Mouse (Mus musculus): ENCODE measurements around the gene Wnt7a. TPM values are rescaled to one million over a fixed set of nuclear protein-coding genes. Genes with fewer than 3 reads are reported as not detected.

Wnt7a gene
- polyA plus RNA-seq (2021) = 10.4 TPM

GRCm38 (mm10) chr6:91410961-91411368, at the start of gene Wnt7a:
TSS of gene Wnt7a (minus strand) at chr6:91411363.
- peak; percentile 12 for ATAC-seq
- POLR2A ChIA-PET = interaction anchor here (1.0 to 1.7 kb wide), 2 partner anchors 29 to 32 kb away, joined by 3 to 6 read pairs; no protein-coding TSS in a partner anchor
- CTCF ChIA-PET = interaction anchor here (0.8 to 7.1 kb wide), 5 partner anchors 78 to 132 kb away, joined by 3 to 81 read pairs (median 4); no protein-coding TSS in a partner anchor
- H3K27me3 ChIP-seq = no peaks in the 10 kb centered on the region
- DNase-seq (ENCODE audit: low read depth, low spot score) = no peak
- in situ Hi-C loops (cut with MboI; ENCODE audit: low pct_unique_long_range_greater_than_20kb) = loop anchor here (5.0 kb wide), 2 partner anchors 124 to 254 kb away; partner anchors contain the start of gene Hdac11
- no peak for TF ChIP-seq CTCF (IDR thresholded peaks at IDR 0.05)

- in situ Hi-C loops (cut with MboI; ENCODE audit: low pct_unique_long_range_greater_than_20kb) = no loop called here
- ChIA-PET POLR2A (interaction anchor here (0.6 to 1.0 kb wide), 2 partner anchors 12 to 13 kb away, joined by 3 read pairs; no protein-coding TSS in a partner anchor), CTCF (interaction anchor here (1.5 to 1.9 kb wide), 2 partner anchors 12 to 50 kb away, joined by 5 to 8 read pairs; no protein-coding TSS in a partner anchor)
- TF ChIP-seq CTCF (IDR thresholded peaks at IDR 0.05) = peak; percentile 37
- ATAC-seq (no peak), DNase-seq (ENCODE audit: low read depth, low spot score) (no peak)
- H3K27me3 ChIP-seq = no peaks in the 10 kb centered on the region
Measured at GRCm38 (mm10) chr6:91459471-91459870, 48.3 kb upstream of the Wnt7a start.

DNA sequence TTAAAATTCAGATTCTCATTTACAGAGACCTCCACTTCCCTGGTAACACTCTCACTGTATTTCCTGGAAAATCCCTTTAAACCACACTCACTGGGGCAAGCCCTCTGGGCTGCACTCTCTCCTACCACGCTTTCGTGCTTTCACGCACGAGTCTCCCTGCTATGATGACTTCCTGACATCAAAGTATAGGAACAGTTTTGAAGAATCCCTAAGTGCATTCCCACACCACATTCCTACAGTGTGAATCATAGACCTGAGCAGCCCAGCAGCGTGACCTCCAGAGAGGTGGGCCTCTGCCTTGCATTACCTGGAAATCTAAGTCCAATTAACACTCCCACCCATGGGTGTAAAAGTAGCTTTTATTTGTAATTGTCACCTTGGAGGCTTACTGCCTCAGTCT, 43.4 kb upstream of the Wnt7a start:
- in situ Hi-C loops (cut with MboI; ENCODE audit: low pct_unique_long_range_greater_than_20kb) = no loop called here
- POLR2A ChIA-PET = interaction anchor here (0.7 kb wide), 1 partner anchor 54 kb away, joined by 4 read pairs; no protein-coding TSS in a partner anchor
- no peak for ATAC-seq
- no peak for TF ChIP-seq CTCF (IDR thresholded peaks at IDR 0.05)
- H3K27me3 ChIP-seq = peaks cover 10% of the 10 kb centered on the region
- no peak for DNase-seq (ENCODE audit: low read depth, low spot score)
- CTCF ChIA-PET = interaction anchor here (1.1 kb wide), 1 partner anchor 14 kb away, joined by 3 read pairs; no protein-coding TSS in a partner anchor

DNA sequence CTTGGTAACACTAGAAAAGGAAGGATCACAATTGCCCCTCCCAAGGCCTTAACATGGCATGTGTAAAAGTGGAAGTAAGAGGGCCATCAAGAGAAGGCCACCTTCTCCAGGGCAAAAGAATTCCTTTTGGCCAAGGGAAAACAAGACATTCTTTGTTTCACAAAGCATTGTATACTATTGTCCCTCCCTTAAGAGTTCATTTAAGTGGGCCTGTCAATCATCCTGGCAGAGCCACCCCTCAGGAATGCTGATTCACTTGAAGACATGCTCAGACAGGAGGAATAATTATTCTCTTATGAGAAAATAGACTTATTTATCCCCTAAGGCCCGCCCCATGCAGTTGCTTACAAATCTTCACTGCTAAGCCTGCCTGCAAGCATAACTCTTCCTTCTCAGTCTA, 40.9 kb upstream of the Wnt7a start:
- ChIA-PET CTCF (interaction anchor here (1.1 to 1.5 kb wide), 2 partner anchors 13 to 19 kb away, joined by 3 read pairs; no protein-coding TSS in a partner anchor), POLR2A (no interaction called here)
- DNase-seq (ENCODE audit: low read depth, low spot score) = no peak
- peaks cover 25% of the 10 kb centered on the region for H3K27me3 ChIP-seq
- ATAC-seq = no peak
- no peak for TF ChIP-seq CTCF (IDR thresholded peaks at IDR 0.05)
- in situ Hi-C loops (cut with MboI; ENCODE audit: low pct_unique_long_range_greater_than_20kb) = no loop called here

GRCm38 (mm10) chr6:91449472-91450225, 38.5 kb upstream of the Wnt7a start:
- peaks cover 30% of the 10 kb centered on the region for H3K27me3 ChIP-seq
- no peak for DNase-seq (ENCODE audit: low read depth, low spot score)
- TF ChIP-seq CTCF (IDR thresholded peaks at IDR 0.05) = no peak
- ATAC-seq = no peak
- CTCF ChIA-PET = no interaction called here
- in situ Hi-C loops (cut with MboI; ENCODE audit: low pct_unique_long_range_greater_than_20kb) = no loop called here
- POLR2A ChIA-PET = no interaction called here

DNA sequence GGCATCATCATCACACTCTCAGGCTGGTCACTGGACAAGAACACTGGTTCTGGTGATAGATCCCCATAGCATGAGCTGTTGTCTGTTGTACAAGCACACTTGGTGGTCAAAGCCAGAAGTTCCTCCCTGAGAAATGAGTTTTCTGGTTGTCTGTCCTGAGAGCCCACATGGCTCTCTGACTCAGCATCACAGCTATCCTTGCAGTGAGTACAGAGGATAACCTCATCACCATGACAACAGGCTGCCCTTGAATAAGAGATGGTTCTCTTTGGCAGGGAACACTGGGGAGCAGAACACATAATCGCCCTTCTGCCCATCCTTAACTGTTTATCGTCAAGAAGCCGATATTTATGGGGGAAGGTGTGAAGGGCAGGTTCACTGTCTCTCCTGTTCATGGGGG, 34.2 kb upstream of the Wnt7a start:
- ATAC-seq (no peak), DNase-seq (ENCODE audit: low read depth, low spot score) (no peak)
- TF ChIP-seq CTCF (IDR thresholded peaks at IDR 0.05) = no peak
- peaks cover 25% of the 10 kb centered on the region for H3K27me3 ChIP-seq
- ChIA-PET POLR2A (no interaction called here), CTCF (no interaction called here)
- in situ Hi-C loops (cut with MboI; ENCODE audit: low pct_unique_long_range_greater_than_20kb) = no loop called here

DNA sequence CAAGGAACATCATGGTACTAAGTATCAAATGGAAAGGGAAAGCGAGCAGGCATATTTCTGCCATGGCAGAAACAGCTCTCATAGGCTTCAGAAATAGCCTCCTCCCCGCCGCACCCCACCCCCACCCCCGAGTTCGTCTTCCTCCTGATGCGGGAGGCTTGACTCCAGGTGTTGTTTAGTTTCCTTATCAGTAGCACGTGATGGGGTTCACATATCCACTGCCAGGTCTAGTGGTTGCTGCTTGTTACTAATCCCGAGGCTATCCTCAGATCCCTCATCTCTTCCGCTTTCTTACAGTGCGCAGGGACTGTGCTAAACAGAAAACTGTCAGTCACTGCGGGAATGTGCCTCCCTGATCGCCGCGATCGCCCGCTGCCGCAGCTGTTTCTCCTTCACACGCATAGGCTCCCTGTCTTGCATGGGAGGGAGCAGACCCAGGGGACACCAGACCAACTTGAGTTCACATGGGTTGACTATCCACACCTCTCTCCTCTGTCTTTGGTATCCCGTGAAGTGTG, 30.0 kb upstream of the Wnt7a start:
- ChIA-PET CTCF (interaction anchor here (0.8 to 1.8 kb wide), 4 partner anchors 13 to 68 kb away, joined by 3 to 5 read pairs (median 4); no protein-coding TSS in a partner anchor), POLR2A (no interaction called here)
- no peak for TF ChIP-seq CTCF (IDR thresholded peaks at IDR 0.05)
- H3K27me3 ChIP-seq = peaks cover 22% of the 10 kb centered on the region
- ATAC-seq (no peak), DNase-seq (ENCODE audit: low read depth, low spot score) (no peak)
- in situ Hi-C loops (cut with MboI; ENCODE audit: low pct_unique_long_range_greater_than_20kb) = no loop called here

GRCm38 (mm10) chr6:91440474-91441144, 29.4 kb upstream of the Wnt7a start:
- CTCF ChIA-PET = interaction anchor here (0.6 to 1.8 kb wide), 5 partner anchors 13 to 1761 kb away, joined by 3 to 5 read pairs (median 3); no protein-coding TSS in a partner anchor
- in situ Hi-C loops (cut with MboI; ENCODE audit: low pct_unique_long_range_greater_than_20kb) = no loop called here
- peaks cover 28% of the 10 kb centered on the region for H3K27me3 ChIP-seq
- no peak for TF ChIP-seq CTCF (IDR thresholded peaks at IDR 0.05)
- ATAC-seq (peak; percentile 54), DNase-seq (ENCODE audit: low read depth, low spot score) (peak; percentile 50)
- POLR2A ChIA-PET = no interaction called here

DNA sequence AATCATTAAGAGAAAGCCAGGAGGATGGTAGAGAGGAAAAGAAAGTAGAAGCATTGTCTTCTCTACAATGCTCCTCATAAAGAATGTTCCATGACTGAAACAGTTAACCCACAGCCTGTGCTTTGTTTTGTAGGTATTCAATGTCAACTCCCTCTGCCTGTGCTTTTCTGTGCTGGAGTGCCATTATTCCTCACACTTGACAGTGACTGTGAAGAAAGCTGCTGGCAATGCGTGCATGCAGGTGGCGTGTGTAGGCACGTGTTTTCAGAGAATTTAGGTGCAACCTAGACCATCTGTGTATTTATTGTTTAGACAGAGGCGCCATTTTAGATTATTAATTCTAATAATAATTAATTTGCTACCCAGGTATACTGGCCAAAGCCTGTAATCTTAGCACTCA, 13.0 kb upstream of the Wnt7a start:
- no peak for TF ChIP-seq CTCF (IDR thresholded peaks at IDR 0.05)
- CTCF ChIA-PET = no interaction called here
- peaks cover 52% of the 10 kb centered on the region for H3K27me3 ChIP-seq
- POLR2A ChIA-PET = no interaction called here
- DNase-seq (ENCODE audit: low read depth, low spot score) (no peak), ATAC-seq (no peak)
- in situ Hi-C loops (cut with MboI; ENCODE audit: low pct_unique_long_range_greater_than_20kb) = no loop called here

GRCm38 (mm10) chr6:91421629-91422028, 10.5 kb upstream of the Wnt7a start:
- CTCF ChIA-PET = no interaction called here
- POLR2A ChIA-PET = no interaction called here
- TF ChIP-seq CTCF (IDR thresholded peaks at IDR 0.05) = no peak
- DNase-seq (ENCODE audit: low read depth, low spot score) (no peak), ATAC-seq (no peak)
- in situ Hi-C loops (cut with MboI; ENCODE audit: low pct_unique_long_range_greater_than_20kb) = no loop called here
- H3K27me3 ChIP-seq = peaks cover 64% of the 10 kb centered on the region

All from Patski (cell line).